Mouse (Mus musculus): ENCODE measurements around the gene Zfand3. TPM values are rescaled to one million over a fixed set of nuclear protein-coding genes. Genes with fewer than 3 reads are reported as not detected.
A peak's percentile ranks its signal among the peaks of the same experiment; 100 is the strongest.

Zfand3 gene
- polyA plus RNA-seq, 1 experiment from 2014 or later: 68.1 TPM

GRCm38 (mm10) chr17:29984931-29985330, 19.6 kb upstream of the Zfand3 start:
- H3K4me1 ChIP-seq: peaks cover 10% of the 10 kb centered on the region
- DNase-seq (ENCODE audit: low spot score): no peak
- H3K27ac ChIP-seq (replicated peaks): no peak overlapping the region
- H3K4me3 ChIP-seq: no peak overlapping the region
- WGBS: 87% methylated on average over 7 of the region's 7 CpGs
- H3K9me3 ChIP-seq (replicated peaks): peaks cover 6% of the 10 kb centered on the region; the same call in 1 of the 2 replicates
- H3K36me3 ChIP-seq: no peaks in the 10 kb centered on the region
- peaks cover 4% of the 10 kb centered on the region; the same call in 1 of the 2 replicates for H3K27me3 ChIP-seq (ENCODE audit: low read depth, poor library complexity, severe bottlenecking)

GRCm38 (mm10) chr17:29985534-29985933, 19.0 kb upstream of the Zfand3 start:
- H3K4me3 ChIP-seq: no peak overlapping the region
- no peaks in the 10 kb centered on the region for H3K36me3 ChIP-seq
- H3K27me3 ChIP-seq (ENCODE audit: low read depth, poor library complexity, severe bottlenecking): peaks cover 4% of the 10 kb centered on the region; the same call in 1 of the 2 replicates
- no peak for DNase-seq (ENCODE audit: low spot score)
- WGBS: 44% methylated on average over 3 of the region's 3 CpGs
- peaks cover 6% of the 10 kb centered on the region; the same call in 1 of the 2 replicates for H3K9me3 ChIP-seq (replicated peaks)
- H3K27ac ChIP-seq (replicated peaks): no peak overlapping the region
- H3K4me1 ChIP-seq: peaks cover 10% of the 10 kb centered on the region

DNA sequence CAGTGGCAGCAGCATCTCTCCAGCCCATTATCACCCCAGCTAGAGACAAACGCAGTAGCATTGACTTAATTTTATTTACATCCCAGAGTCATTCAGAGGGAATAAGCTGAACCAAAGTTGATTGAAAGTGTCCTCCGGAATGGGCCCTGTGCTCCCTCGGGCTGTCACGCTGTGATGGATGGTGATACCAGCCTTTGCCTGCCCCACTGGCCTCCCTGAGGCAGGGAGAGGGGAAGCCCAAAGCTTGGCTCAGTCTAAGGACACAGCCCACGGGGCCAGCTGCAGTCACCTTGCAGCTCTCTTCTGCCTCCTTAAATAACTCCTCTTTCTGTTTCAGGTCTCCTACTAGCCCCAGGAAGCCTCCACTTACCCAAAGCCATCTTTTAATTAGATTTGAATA, 16.4 kb upstream of the Zfand3 start:
- Histone ChIP-seq H3K9me3 (replicated peaks) (peaks cover 6% of the 10 kb centered on the region; the same call in 1 of the 2 replicates), H3K4me1 (peaks cover 10% of the 10 kb centered on the region), H3K27ac (replicated peaks) (no peak overlapping the region), H3K27me3 (ENCODE audit: low read depth, poor library complexity, severe bottlenecking) (peaks cover 17% of the 10 kb centered on the region), H3K4me3 (no peak overlapping the region), H3K36me3 (no peaks in the 10 kb centered on the region)
- 77% methylated on average over 5 of the region's 5 CpGs for WGBS
- no peak for DNase-seq (ENCODE audit: low spot score)

DNA sequence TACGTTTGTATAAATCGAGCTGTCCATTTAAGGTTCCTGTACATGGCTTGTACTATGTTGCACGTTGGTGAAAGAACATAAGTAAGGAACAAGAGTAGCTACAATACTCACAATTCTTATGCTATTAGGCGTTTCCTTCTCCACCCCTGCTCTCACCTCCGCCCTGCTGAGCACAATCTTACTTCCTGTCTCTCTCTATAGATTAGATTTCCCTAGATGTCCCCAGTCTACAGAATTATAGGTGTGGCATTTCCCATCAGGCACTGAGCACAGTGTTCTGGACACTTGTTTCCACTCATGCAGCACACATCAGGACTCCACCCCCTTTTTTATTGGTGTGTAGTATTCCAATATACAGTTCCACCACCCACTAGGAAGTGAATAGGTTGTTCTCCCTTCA, 14.9 kb upstream of the Zfand3 start:
- Histone ChIP-seq H3K9me3 (replicated peaks) (peaks cover 6% of the 10 kb centered on the region; the same call in 1 of the 2 replicates), H3K36me3 (no peaks in the 10 kb centered on the region), H3K27me3 (ENCODE audit: low read depth, poor library complexity, severe bottlenecking) (peaks cover 27% of the 10 kb centered on the region), H3K4me3 (no peak overlapping the region), H3K27ac (replicated peaks) (no peak overlapping the region), H3K4me1 (peaks cover 10% of the 10 kb centered on the region)
- no peak for DNase-seq (ENCODE audit: low spot score)
- 88% methylated on average over 5 of the region's 5 CpGs for WGBS

GRCm38 (mm10) chr17:29990136-29990535, 14.4 kb upstream of the Zfand3 start:
- Histone ChIP-seq H3K27me3 (ENCODE audit: low read depth, poor library complexity, severe bottlenecking) (peaks cover 32% of the 10 kb centered on the region), H3K9me3 (replicated peaks) (peaks cover 6% of the 10 kb centered on the region; the same call in 1 of the 2 replicates), H3K4me3 (no peak overlapping the region), H3K36me3 (no peaks in the 10 kb centered on the region), H3K4me1 (peaks cover 9% of the 10 kb centered on the region), H3K27ac (replicated peaks) (no peak overlapping the region)
- no peak for DNase-seq (ENCODE audit: low spot score)
- WGBS: 96% methylated on average over 3 of the region's 3 CpGs

DNA sequence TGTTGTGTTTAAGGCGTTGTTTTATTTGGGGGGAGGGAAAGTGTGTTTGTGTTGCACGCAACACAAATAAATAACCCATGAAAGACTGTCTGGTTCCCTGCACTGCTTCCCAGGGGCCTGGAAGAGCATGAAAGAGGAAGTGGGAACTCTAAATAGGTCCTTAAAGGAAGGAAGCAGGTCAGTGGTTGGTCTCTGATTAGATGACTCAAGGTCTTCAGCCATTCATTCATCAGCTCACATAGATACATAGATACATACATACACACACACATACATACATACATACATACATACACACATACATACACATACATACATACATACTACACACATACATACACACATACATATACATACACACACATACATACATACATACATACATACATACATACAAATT, 13.7 kb upstream of the Zfand3 start:
- Histone ChIP-seq H3K27me3 (ENCODE audit: low read depth, poor library complexity, severe bottlenecking) (peaks cover 38% of the 10 kb centered on the region), H3K9me3 (replicated peaks) (peaks cover 6% of the 10 kb centered on the region; the same call in 1 of the 2 replicates)
- WGBS: 85% methylated on average over 2 of the region's 2 CpGs

DNA sequence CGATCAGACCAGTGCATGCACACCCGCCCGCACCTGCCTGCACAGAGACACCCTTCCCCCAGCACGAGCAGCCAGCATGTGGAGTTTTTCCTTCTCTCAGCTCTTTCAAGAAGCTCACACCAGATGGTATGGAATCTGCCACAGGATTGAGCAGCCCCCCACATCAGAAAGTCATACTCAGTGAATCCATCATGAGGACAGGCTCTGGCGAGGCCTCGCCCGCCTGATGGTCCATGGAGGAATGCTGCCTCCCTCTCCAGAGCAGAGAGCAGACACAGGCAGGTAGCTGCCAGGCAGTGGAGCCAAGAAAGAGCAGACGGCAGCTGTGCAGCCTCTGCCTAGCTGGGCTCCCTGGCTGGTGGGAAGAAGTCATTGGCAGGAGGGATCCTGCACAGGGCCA, 11.0 kb upstream of the Zfand3 start:
- H3K4me3 ChIP-seq: no peak overlapping the region
- DNase-seq (ENCODE audit: low spot score): no peak
- H3K27me3 ChIP-seq (ENCODE audit: low read depth, poor library complexity, severe bottlenecking): peaks cover 64% of the 10 kb centered on the region
- no peaks in the 10 kb centered on the region for H3K36me3 ChIP-seq
- 92% methylated on average over 8 of the region's 8 CpGs for whole genome bisulfite sequencing
- no peak overlapping the region for H3K27ac ChIP-seq (replicated peaks)
- H3K4me1 ChIP-seq: peaks cover 10% of the 10 kb centered on the region
- H3K9me3 ChIP-seq (replicated peaks): peaks cover 6% of the 10 kb centered on the region; the same call in 1 of the 2 replicates

More for the DNA sequence above, 13.7 kb upstream of the Zfand3 start:
- H3K27ac ChIP-seq (replicated peaks): no peak overlapping the region
- H3K36me3 ChIP-seq: no peaks in the 10 kb centered on the region
- DNase-seq (ENCODE audit: low spot score): no peak
- no peak overlapping the region for H3K4me3 ChIP-seq
- H3K4me1 ChIP-seq: 0 out of 2 replicates have a peak, but pooled peaks cover 2% of the 10 kb centered on the region

DNA sequence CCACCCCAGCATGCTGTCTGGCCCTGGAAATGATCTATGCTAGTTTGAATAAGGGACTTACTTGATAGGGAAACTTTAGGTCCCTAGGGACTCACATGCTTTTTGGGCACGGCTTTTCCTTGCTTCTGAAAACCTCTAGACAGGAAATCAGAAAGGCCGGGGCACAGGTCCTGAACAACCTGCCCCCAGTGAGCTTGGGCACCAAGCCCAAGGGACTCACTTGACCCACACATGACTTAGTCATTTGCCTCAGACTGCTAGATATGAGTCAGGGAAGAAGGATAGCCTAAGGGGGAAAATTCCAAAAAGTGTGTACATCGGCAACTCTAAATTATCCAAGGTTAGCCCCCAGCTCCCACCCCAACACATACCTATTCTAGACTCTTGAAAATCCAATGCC, 10.5 kb upstream of the Zfand3 start:
- Histone ChIP-seq H3K27me3 (ENCODE audit: low read depth, poor library complexity, severe bottlenecking) (peaks cover 64% of the 10 kb centered on the region), H3K4me1 (peaks cover 16% of the 10 kb centered on the region), H3K36me3 (no peaks in the 10 kb centered on the region), H3K4me3 (no peak overlapping the region), H3K9me3 (replicated peaks) (peaks cover 6% of the 10 kb centered on the region; the same call in 1 of the 2 replicates), H3K27ac (replicated peaks) (no peak overlapping the region)
- WGBS: 90% methylated on average over 3 of the region's 3 CpGs
- no peak for DNase-seq (ENCODE audit: low spot score)

- Histone ChIP-seq H3K36me3 (no peaks in the 10 kb centered on the region), H3K9me3 (replicated peaks) (peaks cover 5% of the 10 kb centered on the region; the same call in 1 of the 2 replicates), H3K27me3 (ENCODE audit: low read depth, poor library complexity, severe bottlenecking) (peaks cover 69% of the 10 kb centered on the region), H3K4me3 (no peak overlapping the region), H3K27ac (replicated peaks) (no peak overlapping the region), H3K4me1 (peaks cover 20% of the 10 kb centered on the region)
- WGBS: 75% methylated on average over 4 of the region's 4 CpGs
- no peak for DNase-seq (ENCODE audit: low spot score)
Measured at GRCm38 (mm10) chr17:29994459-29994858, 10.1 kb upstream of the Zfand3 start.

GRCm38 (mm10) chr17:29995986-29996385, 8.5 kb upstream of the Zfand3 start:
- peaks cover 22% of the 10 kb centered on the region for H3K4me1 ChIP-seq
- WGBS: 92% methylated on average over 5 of the region's 5 CpGs
- H3K4me3 ChIP-seq: no peak overlapping the region
- H3K27me3 ChIP-seq (ENCODE audit: low read depth, poor library complexity, severe bottlenecking): peaks cover 81% of the 10 kb centered on the region
- DNase-seq (ENCODE audit: low spot score): no peak
- H3K36me3 ChIP-seq: no peaks in the 10 kb centered on the region
- H3K9me3 ChIP-seq (replicated peaks): no peaks in the 10 kb centered on the region
- no peak overlapping the region for H3K27ac ChIP-seq (replicated peaks)

GRCm38 (mm10) chr17:29997726-29998125, 6.8 kb upstream of the Zfand3 start:
- H3K4me1 ChIP-seq: peaks cover 22% of the 10 kb centered on the region
- no peak overlapping the region for H3K27ac ChIP-seq (replicated peaks)
- peaks cover 88% of the 10 kb centered on the region for H3K27me3 ChIP-seq (ENCODE audit: low read depth, poor library complexity, severe bottlenecking)
- WGBS: 70% methylated on average over 7 of the region's 7 CpGs
- H3K4me3 ChIP-seq: no peak overlapping the region
- H3K9me3 ChIP-seq (replicated peaks): no peaks in the 10 kb centered on the region
- H3K36me3 ChIP-seq: no peaks in the 10 kb centered on the region
- no peak for DNase-seq (ENCODE audit: low spot score)

DNA sequence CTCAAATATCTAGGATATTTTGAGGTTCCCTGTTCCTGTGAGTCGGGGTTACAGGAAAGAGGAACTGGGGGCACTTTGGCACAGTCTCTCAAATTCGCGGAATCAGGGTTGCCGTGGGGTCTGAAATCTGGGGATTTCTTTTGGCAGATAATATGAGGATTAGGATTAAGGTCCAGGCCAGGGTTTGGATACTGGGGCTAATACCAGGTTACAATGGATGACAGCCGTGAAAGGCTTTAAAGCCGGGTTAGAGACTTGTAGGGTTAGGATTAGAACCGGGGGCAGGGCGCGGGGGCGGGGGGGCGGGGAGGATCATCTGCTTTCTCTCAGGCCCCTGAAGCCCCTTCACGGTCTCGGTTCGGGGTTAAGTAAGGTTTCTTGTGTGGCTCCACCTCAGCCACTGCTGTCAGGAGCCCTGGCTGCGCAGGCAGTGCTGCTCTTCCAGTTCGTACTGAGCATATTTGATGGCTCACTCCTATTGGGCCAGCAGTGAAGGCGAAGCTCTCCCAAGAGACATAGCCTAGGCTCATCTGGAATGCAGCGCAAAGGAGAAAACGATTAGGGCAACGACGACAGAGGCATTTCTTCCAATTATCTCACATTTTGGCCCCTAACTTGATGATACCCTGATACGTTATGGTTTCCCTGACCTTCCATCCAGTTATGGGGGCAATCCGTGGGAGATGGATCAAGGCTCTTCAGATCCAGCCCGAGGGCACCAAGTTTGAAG, 5.8 kb upstream of the Zfand3 start:
- H3K27me3 ChIP-seq (ENCODE audit: low read depth, poor library complexity, severe bottlenecking): peaks cover 78% of the 10 kb centered on the region
- no peak overlapping the region for H3K27ac ChIP-seq (replicated peaks)
- peaks cover 30% of the 10 kb centered on the region for H3K4me1 ChIP-seq
- no peaks in the 10 kb centered on the region for H3K36me3 ChIP-seq
- no peak overlapping the region for H3K4me3 ChIP-seq
- 50% methylated on average over 24 of the region's 24 CpGs for WGBS
- no peaks in the 10 kb centered on the region for H3K9me3 ChIP-seq (replicated peaks)
- DNase-seq (ENCODE audit: low spot score): peak; percentile 22

- Histone ChIP-seq H3K27ac (replicated peaks) (peak overlapping the region; percentile 100), H3K36me3 (peaks cover 22% of the 10 kb centered on the region), H3K27me3 (ENCODE audit: low read depth, poor library complexity, severe bottlenecking) (peaks cover 23% of the 10 kb centered on the region), H3K4me3 (peak overlapping the region; percentile 99), H3K4me1 (peaks cover 53% of the 10 kb centered on the region), H3K9me3 (replicated peaks) (no peaks in the 10 kb centered on the region)
- DNase-seq (ENCODE audit: low spot score): no peak
- 3% methylated on average over 34 of the region's 47 CpGs for WGBS
Measured at GRCm38 (mm10) chr17:30005103-30005443, 540 bp downstream of the Zfand3 start.

All from midbrain, embryonic 10.5 days (tissue).